Mouse (Mus musculus): ENCODE results near the gene Lgsn.

The Lgsn gene

GRCm38 (mm10) chr1:31214831-31215230 lies 38.6 kb downstream of the Lgsn start:
- no peak for DNase-seq (ENCODE audit: extremely low spot score, low spot score)

- DNase-seq (ENCODE audit: extremely low spot score, low spot score) = no peak
Observed at GRCm38 (mm10) chr1:31220599-31221250, 44.5 kb downstream of the Lgsn start.

GRCm38 (mm10) chr1:31222564-31222963 lies 46.4 kb downstream of the Lgsn start, which contains the start of the genes 4931428L18Rik and Pih1d3:
Gene 4931428L18Rik, minus strand, starts transcription at chr1:31222684.
Gene Pih1d3, plus strand, starts transcription at chr1:31222838.
- no peak for DNase-seq (ENCODE audit: extremely low spot score, low spot score)

- DNase-seq (ENCODE audit: extremely low spot score, low spot score) = no peak
Observed at GRCm38 (mm10) chr1:31233319-31234036, 57.3 kb downstream of the Lgsn start.

Data from neural tube, embryonic 10.5 days (tissue).